Mouse (Mus musculus): ENCODE measurements around the gene Azin2. TPM values are rescaled to one million over a fixed set of nuclear protein-coding genes. Genes with fewer than 3 reads are reported as not detected.

The Azin2 gene
- polyA plus RNA-seq (2015; fragmentation: Nextera tagmentation; extraction: Ambion mirVana) = 7.4 and 7.5 TPM in 2 replicates

GRCm38 (mm10) chr4:128962029-128962925 lies at the start of gene Azin2:
Gene Azin2 (minus strand): TSS chr4:128962442.

GRCm38 (mm10) chr4:128991500-128992008 lies 29.3 kb upstream of the Azin2 start, which contains the start of gene Ak2:
Gene Ak2 (plus strand): TSS chr4:128991958.

GRCm38 (mm10) chr4:128883379-128883781 lies 78.9 kb downstream of the Azin2 start, which contains the start of gene Trim62:
Gene Trim62 (plus strand): TSS chr4:128883580.

Other genes starting within 250 kb of the Azin2 start
- gene A3galt2, start 207.1 kb downstream of the Azin2 start, polyA plus RNA-seq (2015; fragmentation: Nextera tagmentation; extraction: Ambion mirVana) = not detected in 2 replicates
- 9.7 and 10.0 TPM in 2 replicates for gene Zfp362, start 156.4 kb downstream of the Azin2 start, polyA plus RNA-seq (2015; fragmentation: Nextera tagmentation; extraction: Ambion mirVana)
- 1.5 and 1.6 TPM in 2 replicates for gene Trim62, start 78.9 kb downstream of the Azin2 start, polyA plus RNA-seq (2015; fragmentation: Nextera tagmentation; extraction: Ambion mirVana)
- 98.0 and 152 TPM in 2 replicates for gene Ak2, start 29.5 kb upstream of the Azin2 start, polyA plus RNA-seq (2015; fragmentation: Nextera tagmentation; extraction: Ambion mirVana)
- 5.9 and 6.1 TPM in 2 replicates for gene Rnf19b, start 95.8 kb upstream of the Azin2 start, polyA plus RNA-seq (2015; fragmentation: Nextera tagmentation; extraction: Ambion mirVana)
- 2.8 and 4.1 TPM in 2 replicates for gene Tmem54, start 143.1 kb upstream of the Azin2 start, polyA plus RNA-seq (2015; fragmentation: Nextera tagmentation; extraction: Ambion mirVana)
- gene Hpca, start 159.6 kb upstream of the Azin2 start, polyA plus RNA-seq (2015; fragmentation: Nextera tagmentation; extraction: Ambion mirVana) = 0.89 and 1.2 TPM in 2 replicates
- gene Fndc5, start 174.6 kb upstream of the Azin2 start, polyA plus RNA-seq (2015; fragmentation: Nextera tagmentation; extraction: Ambion mirVana) = 37.6 and 38.1 TPM in 2 replicates
- 5.4 and 6.2 TPM in 2 replicates for gene S100pbp, start 227.3 kb upstream of the Azin2 start, polyA plus RNA-seq (2015; fragmentation: Nextera tagmentation; extraction: Ambion mirVana)
- 32.6 and 35.0 TPM in 2 replicates for gene Yars, start 227.3 kb upstream of the Azin2 start, polyA plus RNA-seq (2015; fragmentation: Nextera tagmentation; extraction: Ambion mirVana)